16 mouse cellular contexts compared by ENCODE assay signal in genomic region chr4:53549375-53549774, GRCm38 (mm10).
DNase-seq lines count a peak whose midpoint lies in the region; ATAC-seq and TF ChIP-seq lines count a peak whose summit lies in the region.
"Had no signal": no experiment of that assay in that cellular context is flagged by ENCODE, and none has a peak within 500 bp of the region (broad histone marks: within the 10 kb centered on the region; RNA-seq: fewer than 3 reads in every experiment).

No protein-coding gene starts in this region.

- no peak for TF ChIP-seq CTCF in liver, adult 2 months (IDR thresholded peaks at IDR 0.05; ENCODE audit: low read depth, low read length)
- peak in 1 of 2 experiments; percentile 57; a peak in 2 of 4 replicates for TF ChIP-seq CTCF in CH12.LX (conservative IDR thresholded peaks at IDR 0.05 in 1 of 2, IDR thresholded peaks at IDR 0.05 in 1 of 2; ENCODE audit: low read depth in 2 of 2, low read length in 2 of 2)

- no peak overlapping the region for H3K4me2 ChIP-seq in forebrain, embryonic 16.5 days (ENCODE audit: low read length)
- H3K4me2 ChIP-seq in forebrain, embryonic 12.5 days: no peak overlapping the region
- no peak overlapping the region for H3K4me2 ChIP-seq in liver, embryonic 12.5 days
- H3K4me2 ChIP-seq in CH12.LX (ENCODE audit: insufficient read depth, low read depth, poor library complexity, severe bottlenecking): no peak overlapping the region
- H3K4me2 ChIP-seq: forebrain, embryonic 15.5 days; limb, embryonic 12.5 days had no signal

- TF ChIP-seq RAD21 in CH12.LX (IDR thresholded peaks at IDR 0.05; ENCODE audit: low read depth, low read length): peak; percentile 69

- no peak overlapping the region for H3K27ac ChIP-seq in forebrain, embryonic 16.5 days (ENCODE audit: low read length)
- no peak overlapping the region for H3K27ac ChIP-seq in forebrain, embryonic 12.5 days
- H3K27ac ChIP-seq in liver, adult 2 months (replicated peaks; ENCODE audit: insufficient read depth, low read depth, low read length): no peak overlapping the region
- no peak overlapping the region for H3K27ac ChIP-seq in liver, embryonic 12.5 days
- H3K27ac ChIP-seq in CH12.LX (ENCODE audit: insufficient read depth, low read depth): no peak overlapping the region
- H3K27ac ChIP-seq: forebrain, embryonic 15.5 days; limb, embryonic 12.5 days; macrophage had no signal

- peak; percentile 11 for DNase-seq in liver, adult 2 months (ENCODE audit: extremely low read depth, low read depth, low spot score)
- DNase-seq in CH12.LX (ENCODE audit: extremely low read depth): no peak
- DNase-seq in left cerebral cortex, postnatal 4 days: no peak
- DNase-seq in thymus, adult 18-20 months: no peak
- DNase-seq: heart, postnatal 36 days; kidney, adult 18-20 months; spleen, adult 18-20 months had no signal

- dilution Hi-C loops in CH12.LX (cut with MboI; ENCODE audit: extremely low pct_ligation_motif_present, extremely low pct_unique_long_range_greater_than_20kb, low sequenced_read_pairs): no loop called here

- no peak overlapping the region for H3K4me3 ChIP-seq in forebrain, embryonic 16.5 days (replicated peaks; ENCODE audit: low read length)
- no peak overlapping the region for H3K4me3 ChIP-seq in forebrain, embryonic 12.5 days (replicated peaks)
- no peak overlapping the region for H3K4me3 ChIP-seq in liver, adult 2 months (ENCODE audit: insufficient read depth, low read depth, low read length)
- no peak overlapping the region for H3K4me3 ChIP-seq in liver, embryonic 12.5 days
- no peak overlapping the region for H3K4me3 ChIP-seq in CH12.LX (replicated peaks in 1 of 3; ENCODE audit: low read depth in 2 of 3, low read length in 2 of 3, poor library complexity in 1 of 3)
- H3K4me3 ChIP-seq: forebrain, embryonic 15.5 days; limb, embryonic 12.5 days; myocyte had no signal

- no peaks in the 10 kb centered on the region for H3K4me1 ChIP-seq in forebrain, embryonic 16.5 days (replicated peaks; ENCODE audit: control insufficient read depth, insufficient read depth, low read length)
- H3K4me1 ChIP-seq in forebrain, embryonic 12.5 days: no peaks in the 10 kb centered on the region
- H3K4me1 ChIP-seq in liver, adult 2 months (ENCODE audit: control insufficient read depth, insufficient read depth, low read length): no peaks in the 10 kb centered on the region
- H3K4me1 ChIP-seq in liver, embryonic 12.5 days: no peaks in the 10 kb centered on the region
- no peaks in the 10 kb centered on the region for H3K4me1 ChIP-seq in CH12.LX (ENCODE audit: control insufficient read depth in 1 of 2, insufficient read depth in 2 of 2)
- H3K4me1 ChIP-seq: forebrain, embryonic 15.5 days had no signal

- TF ChIP-seq POLR2A in liver, adult 2 months (IDR thresholded peaks at IDR 0.05; ENCODE audit: extremely low read depth, insufficient read depth, low read length): no peak
- no peak for TF ChIP-seq POLR2A in CH12.LX (IDR thresholded peaks at IDR 0.05; ENCODE audit: low read depth, low read length)

- WGBS in forebrain, embryonic 16.5 days: 83% methylated on average over 4 of the region's 4 CpGs
- 88% methylated on average over 4 of the region's 4 CpGs for WGBS in forebrain, embryonic 12.5 days
- WGBS in liver, adult 2 months: 88% methylated on average over 4 of the region's 4 CpGs
- WGBS in liver, embryonic 12.5 days (ENCODE audit: insufficient replicate concordance): 63% methylated on average over 4 of the region's 4 CpGs

- 0 out of 2 replicates have a peak, but pooled peaks have one; percentile 40 for ATAC-seq in forebrain, embryonic 16.5 days
- no peak for ATAC-seq in forebrain, embryonic 12.5 days (ENCODE audit: low FRiP score)
- ATAC-seq in liver, embryonic 12.5 days: no peak
- ATAC-seq in common myeloid progenitor, adult 5-6 weeks (replicated peaks; ENCODE audit: low read depth, poor library complexity, severe bottlenecking): peak; percentile 58
- ATAC-seq: activated CD4-positive, CD25-positive, alpha-beta regulatory T cell, adult 4 months; forebrain, embryonic 15.5 days had no signal

- peaks cover 6% of the 10 kb centered on the region for H3K36me3 ChIP-seq in forebrain, embryonic 16.5 days (ENCODE audit: control insufficient read depth, insufficient read depth)
- no peaks in the 10 kb centered on the region for H3K36me3 ChIP-seq in forebrain, embryonic 12.5 days (replicated peaks)
- H3K36me3 ChIP-seq in liver, adult 2 months (ENCODE audit: control insufficient read depth, insufficient read depth, low read length): peaks cover 21% of the 10 kb centered on the region
- H3K36me3 ChIP-seq in liver, embryonic 12.5 days: peaks cover 16% of the 10 kb centered on the region
- H3K36me3 ChIP-seq in CH12.LX (replicated peaks in 1 of 2; ENCODE audit: control insufficient read depth in 1 of 2, insufficient read depth in 1 of 2, low read length in 1 of 2): peaks cover 0 to 21% of the 10 kb centered on the region in 2 experiments

- H3K9me3 ChIP-seq in forebrain, embryonic 16.5 days (ENCODE audit: control insufficient read depth, low read length): no peaks in the 10 kb centered on the region
- H3K9me3 ChIP-seq in forebrain, embryonic 12.5 days: no peaks in the 10 kb centered on the region
- H3K9me3 ChIP-seq in liver, embryonic 12.5 days (replicated peaks): no peaks in the 10 kb centered on the region
- H3K9me3 ChIP-seq in CH12.LX (replicated peaks; ENCODE audit: low read length): no peaks in the 10 kb centered on the region
- H3K9me3 ChIP-seq: forebrain, embryonic 15.5 days; limb, embryonic 12.5 days had no signal

- H3K9ac ChIP-seq in forebrain, embryonic 16.5 days (replicated peaks; ENCODE audit: low read depth, low read length): no peak overlapping the region
- H3K9ac ChIP-seq in forebrain, embryonic 12.5 days: no peak overlapping the region
- no peak overlapping the region for H3K9ac ChIP-seq in liver, adult 2 months (ENCODE audit: low read depth, low read length)
- H3K9ac ChIP-seq in liver, embryonic 12.5 days: no peak overlapping the region
- no peak overlapping the region for H3K9ac ChIP-seq in CH12.LX (ENCODE audit: insufficient read depth, low read depth)
- H3K9ac ChIP-seq: forebrain, embryonic 15.5 days; limb, embryonic 12.5 days had no signal

- no peaks in the 10 kb centered on the region for H3K27me3 ChIP-seq in forebrain, embryonic 16.5 days (replicated peaks; ENCODE audit: control insufficient read depth, insufficient read depth, low read length)
- H3K27me3 ChIP-seq in forebrain, embryonic 12.5 days: no peaks in the 10 kb centered on the region
- no peaks in the 10 kb centered on the region for H3K27me3 ChIP-seq in liver, adult 2 months (ENCODE audit: control insufficient read depth, insufficient read depth, low read length)
- no peaks in the 10 kb centered on the region for H3K27me3 ChIP-seq in liver, embryonic 12.5 days (replicated peaks)
- H3K27me3 ChIP-seq in CH12.LX (replicated peaks): no peaks in the 10 kb centered on the region
- H3K27me3 ChIP-seq: forebrain, embryonic 15.5 days; limb, embryonic 12.5 days had no signal

- in situ Hi-C loops in CH12.LX (cut with MboI; ENCODE audit: low pct_ligation_motif_present, low pct_unique_long_range_greater_than_20kb, low sequenced_read_pairs): no loop called here

- intact Hi-C loops in left cerebral cortex, postnatal 4 days (cut with DNase I): loop anchor here (10.0 kb wide), 1 partner anchor 105 kb away; the partner anchor contains the start of gene Slc44a1

- H3K79me2 ChIP-seq in liver, adult 2 months (ENCODE audit: control insufficient read depth, insufficient read depth, low read length): no peaks in the 10 kb centered on the region
- H3K79me2 ChIP-seq in CH12.LX (replicated peaks; ENCODE audit: control insufficient read depth, extremely low read depth, insufficient read depth, poor library complexity, severe bottlenecking): no peaks in the 10 kb centered on the region

- TF ChIP-seq EP300 in CH12.LX (IDR thresholded peaks at IDR 0.05; ENCODE audit: low read length): no peak

TF ChIP-seq in CH12.LX, 34 proteins besides CTCF, POLR2A, EP300 and RAD21:
- TF ChIP-seq ELF1 (IDR thresholded peaks at IDR 0.05; ENCODE audit: low read depth, low read length): no peak
- TF ChIP-seq ETS1 (conservative IDR thresholded peaks at IDR 0.05; ENCODE audit: low read depth, low read length): no peak
- peak; percentile 53 for TF ChIP-seq SMC3 (IDR thresholded peaks at IDR 0.05; ENCODE audit: low read depth, low read length)

Comparison
In these comparisons a context has a peak if more than half of its experiments do, and no peak if none do; other contexts are left out.
1. ATAC-seq: peak in forebrain, embryonic 16.5 days (single experiment) and common myeloid progenitor, adult 5-6 weeks (single experiment); none in forebrain, embryonic 12.5 days (single experiment) and liver, embryonic 12.5 days (single experiment).